Mouse (Mus musculus) bone marrow, adult 2 months (tissue): Measurements from ENCODE around the gene Tcte2.

Source experiments
- CTCF ChIP-seq: fragments of 200-500 bp; IDR thresholded peaks from 2 replicates; pipeline ENCODE4 v1.5.1; 2011; ENCODE audit warnings: low read length, control low read depth; ENCODE audit not compliant: control insufficient read depth, insufficient read depth
- POLR2A ChIP-seq: fragments of 200-500 bp; IDR thresholded peaks from 2 replicates; pipeline ENCODE4 v1.6.1; 2011; ENCODE audit warnings: low read depth, mild to moderate bottlenecking, control low read depth, low read length, borderline replicate concordance; ENCODE audit not compliant: control insufficient read depth

GRCm38 (mm10) chr17:13695211-13695610 is 66.4 kb downstream of the Tcte2 start:
- TF ChIP-seq CTCF (no peak), POLR2A (no peak)
